Mouse (Mus musculus) adrenal gland, adult 2 months (tissue): ENCODE results near the gene Dgke. TPM values are rescaled to one million over a fixed set of nuclear protein-coding genes. Genes with fewer than 3 reads are reported as not detected.
A peak's percentile ranks its signal among the peaks of the same experiment; 100 is the strongest.
"Not testable (repeated sequence)": the region's sequence is repeated elsewhere in the genome, so short reads cannot be mapped to it uniquely, and the experiment has no call there.

Experiments
- DNase-seq: peaks from one replicate; pipeline ENCODE4 v3.0.0; 2021
- long read RNA-seq: library from polyadenylated mRNA; stranded (forward); transcript quantifications from one replicate; pipeline ENCODE4 v2.0.0, GENCODE M21; 2021
- polyA plus RNA-seq: library from polyadenylated mRNA; depleted of rRNA; stranded (reverse); fragments of >200 nt; gene quantifications from 2 replicates; pipeline ENCODE4 v1.2.3, GENCODE M21; 2012; rRNA removed
- total RNA-seq, 2 experiments: library from RNA; stranded (reverse); gene quantifications; 2 replicates each; pipeline ENCODE4 v1.2.3; 2021

Gene Dgke
- total RNA-seq, result 10 to 100 TPM; 11.0 to 11.3 TPM
- polyA plus RNA-seq, result 7.8 TPM in 2 replicates
- long read RNA-seq, full-length matches to known transcripts, result 6 of 6 reads
- long read RNA-seq, partial matches to known transcripts, result 0 of 6 reads
- long read RNA-seq, other reads (novel, unspliced or antisense), result 0 of 6 reads

GRCm38 (mm10) chr11:89066750-89067149 is at the start of gene Dgke:
Dgke (minus strand) TSS chr11:89066850.
- DNase-seq, result no peak

- DNase-seq, result no peak
Observed at GRCm38 (mm10) chr11:89107180-89107807, 40.6 kb upstream of the Dgke start.

- DNase-seq, result no peak
Observed at GRCm38 (mm10) chr11:89105823-89106222, 39.2 kb upstream of the Dgke start.

GRCm38 (mm10) chr11:89105211-89105610 is 38.6 kb upstream of the Dgke start:
- no peak for DNase-seq

- DNase-seq, result peak; percentile 43
Observed at GRCm38 (mm10) chr11:89103166-89103565, 36.5 kb upstream of the Dgke start.

GRCm38 (mm10) chr11:89100826-89101321 is 34.2 kb upstream of the Dgke start:
- peak; percentile 66 for DNase-seq

GRCm38 (mm10) chr11:89100403-89100802 is 33.8 kb upstream of the Dgke start:
- DNase-seq, result peak; percentile 92

GRCm38 (mm10) chr11:89098930-89099329 is 32.3 kb upstream of the Dgke start:
- DNase-seq, result no peak

GRCm38 (mm10) chr11:89098083-89098835 is 31.6 kb upstream of the Dgke start:
- peak; percentile 44 for DNase-seq

- DNase-seq, result not testable (repeated sequence)
Observed at GRCm38 (mm10) chr11:89097292-89097691, 30.6 kb upstream of the Dgke start.

GRCm38 (mm10) chr11:89095306-89095705 is 28.7 kb upstream of the Dgke start:
- DNase-seq, result no peak

- DNase-seq, result peak; percentile 25
Observed at GRCm38 (mm10) chr11:89092714-89093113, 26.1 kb upstream of the Dgke start.

- not testable (repeated sequence) for DNase-seq
Observed at GRCm38 (mm10) chr11:89090359-89090758, 23.7 kb upstream of the Dgke start.

GRCm38 (mm10) chr11:89088754-89089153 is 22.1 kb upstream of the Dgke start:
- DNase-seq, result no peak

GRCm38 (mm10) chr11:89086208-89086809 is 19.7 kb upstream of the Dgke start:
- no peak for DNase-seq

GRCm38 (mm10) chr11:89084601-89085000 is 18.0 kb upstream of the Dgke start:
- peak; percentile 36 for DNase-seq

GRCm38 (mm10) chr11:89082691-89083090 is 16.0 kb upstream of the Dgke start:
- DNase-seq, result not testable (repeated sequence)

- not testable (repeated sequence) for DNase-seq
Observed at GRCm38 (mm10) chr11:89081906-89082305, 15.3 kb upstream of the Dgke start.

- DNase-seq, result no peak
Observed at GRCm38 (mm10) chr11:89078996-89079680, 12.5 kb upstream of the Dgke start.

GRCm38 (mm10) chr11:89078305-89078704 is 11.7 kb upstream of the Dgke start:
- peak; percentile 71 for DNase-seq

- DNase-seq, result peak; percentile 35
Observed at GRCm38 (mm10) chr11:89077601-89078000, 11.0 kb upstream of the Dgke start.

- DNase-seq, result peak; percentile 50
Observed at GRCm38 (mm10) chr11:89076370-89076821, 9.7 kb upstream of the Dgke start.
